Mouse (Mus musculus) urinary bladder, postnatal 4 days (tissue): ENCODE measurements around the gene Sh3kbp1.

Experiments
- DNase-seq, 2 experiments: peaks; one replicate each; pipeline ENCODE4 v3.0.0; 2021 to 2022; ENCODE audit warnings: low spot score in 2 of 2

Gene Sh3kbp1

GRCm38 (mm10) chrX:159912061-159912460 lies 285.0 kb downstream of the Sh3kbp1 start:
- no peak for DNase-seq

DNA sequence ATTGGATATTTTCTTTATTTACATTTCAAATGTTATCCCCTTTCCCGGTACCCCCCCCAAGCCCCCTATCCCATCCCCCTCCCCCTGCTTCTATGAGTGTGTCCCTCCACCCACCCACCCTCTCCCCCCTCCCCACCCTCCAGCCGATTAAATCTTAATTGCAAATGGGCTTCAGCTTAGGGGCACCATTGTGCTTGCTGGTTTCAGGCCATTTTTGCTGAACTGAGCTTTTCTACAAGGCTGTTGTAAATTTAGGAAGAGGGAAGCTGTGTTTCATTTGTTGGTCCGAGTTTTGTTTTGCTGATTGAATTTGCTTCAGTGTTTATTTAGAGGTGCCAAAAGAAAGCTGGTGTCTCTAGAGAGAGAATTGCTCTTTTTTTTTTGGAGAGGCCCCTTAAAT lies 286.4 kb downstream of the Sh3kbp1 start:
- no peak for DNase-seq

- no peak for DNase-seq
These were observed 288.1 kb downstream of the Sh3kbp1 start for GRCm38 (mm10) chrX:159915125-159915524.

GRCm38 (mm10) chrX:159924759-159925158 lies 297.7 kb downstream of the Sh3kbp1 start:
- DNase-seq: no peak

DNA sequence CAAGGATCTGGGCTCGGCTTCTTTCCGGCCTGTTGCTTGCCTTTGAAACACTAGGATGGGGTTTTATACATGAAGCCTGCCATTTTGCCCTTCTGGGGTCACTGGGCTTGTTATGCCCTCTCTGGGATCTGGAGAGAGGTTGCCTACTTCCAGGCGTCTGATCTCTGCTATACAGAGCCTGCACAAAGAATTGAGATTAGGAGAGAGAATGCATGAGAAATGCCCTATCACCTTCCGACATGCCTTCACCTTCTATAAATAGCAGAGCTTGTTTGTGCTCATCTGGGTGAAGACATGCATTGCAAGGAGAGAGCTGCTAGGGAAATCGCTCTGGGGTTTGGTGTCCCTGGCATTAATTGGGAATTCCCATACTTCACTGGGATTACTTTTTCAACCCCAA lies 301.1 kb downstream of the Sh3kbp1 start:
- no peak for DNase-seq

DNA sequence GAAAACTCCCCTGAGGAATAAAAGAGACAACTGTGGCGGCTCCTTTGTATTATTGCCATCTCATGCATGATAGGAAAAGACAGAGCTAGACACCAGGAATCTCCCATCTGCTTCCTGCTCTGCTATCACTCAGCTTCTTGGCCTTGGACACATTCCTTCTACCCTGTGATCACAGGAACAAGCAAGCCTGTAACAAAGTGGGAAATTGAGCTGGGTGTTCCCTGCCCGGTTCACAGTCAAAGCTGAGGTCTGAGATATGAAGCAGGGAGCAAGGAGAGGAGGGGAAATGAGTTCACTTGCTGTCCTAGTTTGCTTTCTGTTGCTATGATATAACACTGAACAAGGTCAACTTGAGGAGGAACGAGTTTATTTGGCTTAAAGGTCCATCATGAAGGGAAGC lies 301.8 kb downstream of the Sh3kbp1 start:
- no peak for DNase-seq

- no peak for DNase-seq
These were observed 305.0 kb downstream of the Sh3kbp1 start for GRCm38 (mm10) chrX:159932027-159932426.

GRCm38 (mm10) chrX:159942569-159942968 lies 315.5 kb downstream of the Sh3kbp1 start:
- DNase-seq: no peak

DNA sequence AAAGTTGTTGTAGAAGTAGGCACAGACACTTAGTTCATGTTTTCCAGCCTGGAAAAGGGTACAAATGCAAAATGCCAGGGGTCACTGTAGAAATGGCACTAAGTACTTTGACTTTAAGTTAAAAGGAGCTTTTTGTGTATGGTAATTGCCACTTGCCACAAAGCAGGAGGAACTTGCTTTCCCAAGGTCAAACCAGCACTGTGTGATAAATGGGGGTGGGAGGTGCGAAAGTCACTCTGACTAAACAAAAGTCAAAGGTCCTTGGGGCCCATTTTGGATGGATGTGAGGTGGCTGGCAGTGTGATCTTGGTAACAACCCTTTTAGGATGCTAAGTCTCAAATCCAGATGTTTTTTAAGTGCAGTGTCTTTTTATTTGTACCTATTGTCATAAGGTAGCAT lies 316.5 kb downstream of the Sh3kbp1 start:
- DNase-seq: no peak

GRCm38 (mm10) chrX:159953546-159954429 lies 326.7 kb downstream of the Sh3kbp1 start:
- no peak for DNase-seq

DNA sequence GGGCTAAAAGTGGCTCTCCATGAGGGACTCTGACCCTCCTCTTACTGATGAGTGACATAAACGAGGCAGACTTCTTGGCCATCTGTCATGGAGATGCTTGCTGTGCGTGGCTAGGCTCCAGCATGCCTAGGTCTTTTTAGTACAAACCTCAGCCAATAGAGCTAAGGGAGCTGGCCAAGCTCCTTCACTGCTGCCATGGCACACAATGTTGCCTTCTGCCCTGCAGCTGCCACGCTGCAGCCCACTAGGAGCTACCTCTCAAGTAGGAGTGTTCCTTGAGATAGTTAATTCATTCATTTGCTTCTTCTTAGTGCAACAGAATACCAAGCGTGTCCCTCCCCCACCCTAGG lies 327.3 kb downstream of the Sh3kbp1 start:
- no peak for DNase-seq

DNA sequence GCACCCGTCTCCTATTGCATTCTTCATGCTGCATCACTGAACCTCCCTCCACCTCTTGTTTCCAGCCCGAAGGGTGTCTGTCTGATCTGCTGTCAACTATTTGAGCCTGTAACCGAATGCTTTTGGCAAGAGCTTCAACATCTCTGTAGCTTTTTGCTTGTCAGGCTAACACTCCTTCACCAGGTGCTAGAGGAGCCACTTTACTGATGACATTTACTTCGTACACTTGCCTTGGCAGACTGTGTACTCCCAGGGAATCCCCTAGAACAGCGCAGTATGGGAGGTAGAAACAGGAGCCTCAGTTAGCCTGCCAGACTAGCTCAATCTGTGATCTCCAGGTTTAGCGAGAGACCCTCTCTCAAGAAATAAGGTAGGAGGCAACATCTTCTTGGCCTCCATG lies 328.4 kb downstream of the Sh3kbp1 start:
- no peak for DNase-seq

DNA sequence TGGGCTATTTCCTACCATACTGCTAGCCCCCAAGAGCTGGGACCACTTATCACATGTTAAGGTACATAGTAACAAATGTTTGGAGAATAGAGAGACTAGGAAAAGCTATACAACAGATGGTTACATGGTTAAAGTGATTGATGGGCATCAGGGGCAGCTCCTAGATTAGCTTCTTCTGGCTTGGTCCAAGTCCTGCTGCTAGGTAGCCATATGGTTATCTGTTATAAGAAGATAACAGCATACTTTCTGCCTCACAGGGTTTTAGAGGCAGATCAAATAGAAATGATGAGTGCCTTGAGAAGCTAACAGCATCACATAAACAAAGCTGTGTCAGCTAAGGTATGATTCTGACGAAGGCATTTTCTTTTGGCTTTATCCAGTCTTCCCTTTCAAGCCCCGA lies 334.3 kb downstream of the Sh3kbp1 start:
- DNase-seq: no peak

GRCm38 (mm10) chrX:159963273-159963672 lies 336.2 kb downstream of the Sh3kbp1 start:
- DNase-seq: no peak

- no peak for DNase-seq
These were observed 336.9 kb downstream of the Sh3kbp1 start for GRCm38 (mm10) chrX:159963925-159964324.

DNA sequence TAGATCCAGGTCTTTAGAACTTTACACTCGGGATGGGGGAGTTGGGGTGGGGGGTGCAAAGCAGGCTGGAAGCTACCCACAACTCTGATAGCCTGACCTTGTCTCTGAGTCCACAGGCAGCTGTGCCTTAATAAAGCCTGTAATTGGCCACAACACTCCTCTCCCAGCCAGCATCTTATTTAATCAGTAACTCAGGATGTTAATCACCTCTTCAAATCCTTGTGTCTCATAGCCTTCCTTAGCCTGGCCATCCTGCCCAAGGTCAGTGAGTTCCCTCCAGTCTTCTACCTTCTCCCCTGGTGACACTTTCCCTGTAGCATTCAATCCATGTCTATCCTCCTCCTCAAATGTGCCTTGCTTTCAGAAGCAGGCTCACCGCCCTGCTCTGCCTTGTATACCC lies 342.0 kb downstream of the Sh3kbp1 start:
- no peak for DNase-seq

DNA sequence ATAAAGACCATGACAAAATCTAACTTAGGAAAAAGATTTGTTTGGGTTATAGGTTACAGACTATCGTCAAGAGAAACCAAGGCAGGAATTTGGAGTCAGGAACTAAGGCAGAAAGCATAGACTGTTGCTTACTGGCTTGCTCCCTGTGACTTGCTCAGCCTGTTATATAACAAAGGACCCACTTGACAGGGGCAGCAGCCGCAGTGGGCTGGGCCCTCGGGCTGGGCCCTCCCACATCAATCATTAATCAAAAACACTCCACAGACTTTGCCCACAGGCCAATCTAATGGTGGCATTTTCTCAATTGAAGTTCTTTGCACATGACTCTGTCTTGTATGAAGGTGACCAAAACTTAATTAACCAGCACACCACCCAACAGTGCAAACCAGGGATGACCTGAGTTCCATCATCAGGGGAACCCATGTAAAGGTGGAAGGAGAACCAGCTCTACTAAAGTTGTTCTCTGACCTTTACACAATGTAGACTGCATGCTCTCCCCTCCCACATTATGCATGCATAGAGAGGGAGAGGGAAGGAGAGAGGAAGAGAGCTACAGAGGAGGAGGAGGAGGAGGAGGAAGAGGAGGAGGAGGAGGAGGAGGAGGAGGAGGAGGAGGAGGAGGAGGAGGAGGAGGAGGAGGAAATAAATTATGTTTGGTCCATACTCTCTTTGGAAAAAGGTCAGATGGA lies 344.2 kb downstream of the Sh3kbp1 start:
- DNase-seq: no peak

DNA sequence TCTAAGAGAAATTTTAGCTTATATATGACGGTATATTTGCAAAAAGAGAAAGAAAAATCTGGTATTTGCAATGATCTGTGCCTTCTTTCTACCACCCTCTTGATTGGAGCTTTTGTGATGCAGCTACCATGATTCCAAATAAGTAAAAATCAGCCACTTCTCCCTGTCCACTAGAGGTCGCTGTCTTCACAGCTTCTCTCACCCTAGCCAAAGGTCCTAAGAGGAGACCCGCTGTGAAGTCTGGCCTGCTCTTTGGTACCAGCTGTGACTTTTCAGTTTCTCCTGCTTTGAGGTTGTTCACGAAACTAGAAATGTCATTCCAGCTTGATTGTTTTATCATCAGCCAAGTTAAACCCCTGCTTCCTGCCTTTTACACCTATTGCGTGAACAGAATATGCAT lies 346.7 kb downstream of the Sh3kbp1 start:
- no peak for DNase-seq

GRCm38 (mm10) chrX:159976243-159976642 lies 349.2 kb downstream of the Sh3kbp1 start:
- DNase-seq: no peak

- DNase-seq: peak; percentile 39 to 64
These were observed 361.2 kb downstream of the Sh3kbp1 start, which contains the start of gene Map3k15 for GRCm38 (mm10) chrX:159988002-159988960. Map3k15 (plus strand) TSS chrX:159988433.

GRCm38 (mm10) chrX:159995808-159996207 lies 368.7 kb downstream of the Sh3kbp1 start:
- no peak for DNase-seq
